Mouse (Mus musculus) midbrain, embryonic 13.5 days (tissue): Measurements from ENCODE around the gene Tmem208. TPM values are rescaled to one million over a fixed set of nuclear protein-coding genes. Genes with fewer than 3 reads are reported as not detected.

Source experiments
- ATAC-seq: fragments of 200-750 bp; cut with Nextera tagmentation; 2 replicates; pipeline ENCODE4 v1.8.0; 2017; ENCODE audit warnings: mild to moderate bottlenecking, moderate TSS enrichment, moderate library complexity
- H3K27ac ChIP-seq: fragments of 300-500 bp; sonication (generic); 2 replicates; pipeline ENCODE4 v1.5.1; 2015; ENCODE audit warnings: inconsistent platforms, mild to moderate bottlenecking, moderate library complexity
- H3K27me3 ChIP-seq: fragments of 300-500 bp; sonication (generic); 2 replicates; pipeline ENCODE4 v1.6.1; 2015; ENCODE audit warnings: mild to moderate bottlenecking, inconsistent platforms
- H3K36me3 ChIP-seq: fragments of 300-500 bp; sonication (generic); 2 replicates; pipeline ENCODE4 v1.6.1; 2015; ENCODE audit warnings: mild to moderate bottlenecking, inconsistent platforms
- H3K4me1 ChIP-seq: fragments of 300-500 bp; sonication (generic); replicated peaks from 2 replicates; pipeline ENCODE4 v1.6.1; 2015; ENCODE audit warnings: inconsistent platforms
- H3K4me2 ChIP-seq: fragments of 300-500 bp; sonication (generic); replicated peaks from 2 replicates; pipeline ENCODE4 v1.6.1; 2015; ENCODE audit warnings: moderate library complexity, mild to moderate bottlenecking, inconsistent platforms
- H3K4me3 ChIP-seq: fragments of 300-500 bp; sonication (generic); replicated peaks from 2 replicates; pipeline ENCODE4 v1.5.1; 2015; ENCODE audit warnings: mild to moderate bottlenecking, inconsistent platforms
- H3K9ac ChIP-seq: fragments of 300-500 bp; sonication (generic); replicated peaks from 2 replicates; pipeline ENCODE4 v1.6.1; 2015; ENCODE audit warnings: mild to moderate bottlenecking, inconsistent platforms
- H3K9me3 ChIP-seq: fragments of 300-500 bp; sonication (generic); 2 replicates; pipeline ENCODE4 v1.6.1; 2016; ENCODE audit warnings: mild to moderate bottlenecking, inconsistent platforms
- WGBS: fragments of 180-500 bp; shearing (Covaris S2); methylation state at CpG from one replicate; pipeline ENCODE4 v1.1.7; 2015; 5-methylcytosine and 5-hydroxymethylcytosine counted together
- polyA plus RNA-seq: library from polyadenylated mRNA; unstranded; fragments of >200 nt; fragmentation: Nextera tagmentation; extraction: Ambion mirVana; gene quantifications from 2 replicates; pipeline ENCODE4 v1.2.1, GENCODE M21; 2015

Tmem208 gene
- polyA plus RNA-seq, 1 experiment from 2014 or later: 121 TPM

- 0 out of 2 replicates have a peak overlapping the region, but pooled peaks have one; percentile 9 for H3K4me2 ChIP-seq
- peaks cover 4% of the 10 kb centered on the region; the same call in 1 of the 2 replicates for H3K4me1 ChIP-seq
- H3K4me3 ChIP-seq: no peak overlapping the region
- no peak overlapping the region for H3K27ac ChIP-seq
- ATAC-seq: peak; percentile 57; the same call in 1 of the 2 replicates
- no peaks in the 10 kb centered on the region for H3K9me3 ChIP-seq
- WGBS: 48% methylated on average over 32 of the region's 32 CpGs
- H3K36me3 ChIP-seq: peaks cover 42% of the 10 kb centered on the region
- no peak overlapping the region for H3K9ac ChIP-seq
- H3K27me3 ChIP-seq: no peaks in the 10 kb centered on the region
These were observed 10.4 kb downstream of the Tmem208 start for GRCm38 (mm10) chr8:105336373-105337130.

GRCm38 (mm10) chr8:105338992-105339391 lies 12.8 kb downstream of the Tmem208 start:
- no peak overlapping the region for H3K27ac ChIP-seq
- H3K36me3 ChIP-seq: peaks cover 21% of the 10 kb centered on the region
- H3K4me1 ChIP-seq: peaks cover 4% of the 10 kb centered on the region; the same call in 1 of the 2 replicates
- WGBS: 78% methylated on average over 4 of the region's 4 CpGs
- no peaks in the 10 kb centered on the region for H3K27me3 ChIP-seq
- H3K4me3 ChIP-seq: no peak overlapping the region
- ATAC-seq: no peak
- H3K9ac ChIP-seq: no peak overlapping the region
- no peak overlapping the region for H3K4me2 ChIP-seq
- no peaks in the 10 kb centered on the region for H3K9me3 ChIP-seq

- H3K4me1 ChIP-seq: peaks cover 4% of the 10 kb centered on the region; the same call in 1 of the 2 replicates
- ATAC-seq: no peak
- H3K27ac ChIP-seq: no peak overlapping the region
- no peak overlapping the region for H3K4me2 ChIP-seq
- H3K9ac ChIP-seq: no peak overlapping the region
- 89% methylated on average over 6 of the region's 6 CpGs for WGBS
- no peak overlapping the region for H3K4me3 ChIP-seq
- H3K36me3 ChIP-seq: peaks cover 13% of the 10 kb centered on the region
- no peaks in the 10 kb centered on the region for H3K9me3 ChIP-seq
- H3K27me3 ChIP-seq: no peaks in the 10 kb centered on the region
These were observed 13.9 kb downstream of the Tmem208 start for GRCm38 (mm10) chr8:105339886-105340635.

- no peak overlapping the region for H3K4me3 ChIP-seq
- peaks cover 6% of the 10 kb centered on the region for H3K4me1 ChIP-seq
- no peak overlapping the region for H3K27ac ChIP-seq
- peaks cover 5% of the 10 kb centered on the region for H3K36me3 ChIP-seq
- peaks cover 4% of the 10 kb centered on the region for H3K27me3 ChIP-seq
- no peaks in the 10 kb centered on the region for H3K9me3 ChIP-seq
- no peak for ATAC-seq
- WGBS: 55% methylated on average over 8 of the region's 8 CpGs
- no peak overlapping the region for H3K4me2 ChIP-seq
- no peak overlapping the region for H3K9ac ChIP-seq
These were observed 15.2 kb downstream of the Tmem208 start for GRCm38 (mm10) chr8:105341399-105341798.

GRCm38 (mm10) chr8:105342768-105343167 lies 16.6 kb downstream of the Tmem208 start:
- no peak overlapping the region for H3K4me2 ChIP-seq
- H3K36me3 ChIP-seq: no peaks in the 10 kb centered on the region
- no peak overlapping the region for H3K27ac ChIP-seq
- no peak for ATAC-seq
- H3K4me3 ChIP-seq: no peak overlapping the region
- peaks cover 16% of the 10 kb centered on the region for H3K27me3 ChIP-seq
- WGBS: 81% methylated on average over 4 of the region's 4 CpGs
- no peak overlapping the region for H3K9ac ChIP-seq
- peaks cover 20% of the 10 kb centered on the region for H3K4me1 ChIP-seq
- no peaks in the 10 kb centered on the region for H3K9me3 ChIP-seq

GRCm38 (mm10) chr8:105343791-105344574 lies 17.8 kb downstream of the Tmem208 start:
- Histone ChIP-seq H3K27ac (no peak overlapping the region), H3K4me1 (peaks cover 26% of the 10 kb centered on the region), H3K9me3 (no peaks in the 10 kb centered on the region), H3K4me3 (no peak overlapping the region), H3K9ac (no peak overlapping the region), H3K4me2 (no peak overlapping the region), H3K27me3 (peaks cover 16% of the 10 kb centered on the region), H3K36me3 (no peaks in the 10 kb centered on the region)
- 77% methylated on average over 8 of the region's 8 CpGs for WGBS
- no peak for ATAC-seq

- Histone ChIP-seq H3K9ac (no peak overlapping the region), H3K4me3 (no peak overlapping the region), H3K4me2 (no peak overlapping the region), H3K9me3 (no peaks in the 10 kb centered on the region), H3K36me3 (no peaks in the 10 kb centered on the region), H3K4me1 (peaks cover 34% of the 10 kb centered on the region), H3K27me3 (peaks cover 16% of the 10 kb centered on the region), H3K27ac (no peak overlapping the region)
- ATAC-seq: no peak
- 77% methylated on average over 7 of the region's 7 CpGs for WGBS
These were observed 19.2 kb downstream of the Tmem208 start for GRCm38 (mm10) chr8:105345061-105345975.

- Histone ChIP-seq H3K27ac (no peak overlapping the region), H3K9ac (peak overlapping the region; percentile 68)
- WGBS: 2% methylated on average over 34 of the region's 34 CpGs
These were observed 20.7 kb downstream of the Tmem208 start for GRCm38 (mm10) chr8:105346611-105347427.

GRCm38 (mm10) chr8:105347428-105348221 lies 21.5 kb downstream of the Tmem208 start, which contains the start of gene Fhod1:
Gene Fhod1 (minus strand): TSS chr8:105347953.
- peak; percentile 84 for ATAC-seq
- Histone ChIP-seq H3K9ac (peak within 1 kb of the TSS; percentile 75), H3K36me3 (no peaks in the 10 kb centered on the region), H3K4me1 (peaks cover 37% of the 10 kb centered on the region), H3K27me3 (peaks cover 19% of the 10 kb centered on the region), H3K27ac (peak within 1 kb of the TSS; percentile 48), H3K9me3 (no peaks in the 10 kb centered on the region), H3K4me3 (peak within 1 kb of the TSS; percentile 56), H3K4me2 (peak within 1 kb of the TSS; percentile 95)
- under 1% methylated on average over 53 of the region's 53 CpGs for WGBS

More at GRCm38 (mm10) chr8:105346611-105347427, 20.7 kb downstream of the Tmem208 start:
- peaks cover 19% of the 10 kb centered on the region for H3K27me3 ChIP-seq
- H3K9me3 ChIP-seq: no peaks in the 10 kb centered on the region
- ATAC-seq: peak; percentile 25
- no peaks in the 10 kb centered on the region for H3K36me3 ChIP-seq
- H3K4me3 ChIP-seq: peak overlapping the region; percentile 56
- peaks cover 37% of the 10 kb centered on the region for H3K4me1 ChIP-seq
- peak overlapping the region; percentile 95 for H3K4me2 ChIP-seq
